Mouse (Mus musculus) forebrain, embryonic 16.5 days (tissue): ENCODE measurements at regions not wholly inside any gene's neighbourhood (a gene's known extent, or its start where the extent isn't known, plus 50 kb on each side); places are given as distances from the start of the nearest gene placed in this dataset.

Source experiments
- ATAC-seq: fragments of 200-750 bp; cut with Nextera tagmentation; 2 replicates; pipeline ENCODE4 v1.8.0; 2017; ENCODE audit warnings: mild to moderate bottlenecking, moderate library complexity
- H3K27ac ChIP-seq: fragments of 300-500 bp; sonication (generic); 2 replicates; pipeline ENCODE4 v1.5.1; 2014; ENCODE audit warnings: low read length, control low read depth
- H3K27me3 ChIP-seq: fragments of 300-500 bp; sonication (generic); replicated peaks from 2 replicates; pipeline ENCODE4 v1.6.1; 2014; ENCODE audit warnings: low read length; ENCODE audit not compliant: control insufficient read depth, insufficient read depth
- H3K36me3 ChIP-seq: fragments of 300-500 bp; sonication (generic); 2 replicates; pipeline ENCODE4 v1.6.1; 2014; ENCODE audit not compliant: control insufficient read depth, insufficient read depth
- H3K4me1 ChIP-seq: fragments of 300-500 bp; sonication (generic); replicated peaks from 2 replicates; pipeline ENCODE4 v1.6.1; 2014; ENCODE audit warnings: low read length; ENCODE audit not compliant: control insufficient read depth, insufficient read depth
- H3K4me2 ChIP-seq: fragments of 300-500 bp; sonication (generic); 2 replicates; pipeline ENCODE4 v1.6.1; 2014; ENCODE audit warnings: mild to moderate bottlenecking, low read length, control low read depth
- H3K4me3 ChIP-seq: fragments of 300-500 bp; sonication (generic); replicated peaks from 2 replicates; pipeline ENCODE4 v1.5.1; 2014; ENCODE audit warnings: mild to moderate bottlenecking, low read length, control low read depth
- H3K9ac ChIP-seq: fragments of 300-500 bp; sonication (generic); replicated peaks from 2 replicates; pipeline ENCODE4 v1.6.1; 2014; ENCODE audit warnings: low read depth, low read length, control low read depth
- H3K9me3 ChIP-seq: fragments of 300-500 bp; sonication (generic); 2 replicates; pipeline ENCODE4 v1.6.1; 2016; ENCODE audit warnings: low read length; ENCODE audit not compliant: control insufficient read depth
- WGBS: fragments of 180-500 bp; shearing (Covaris S2); extraction: QIAGEN DNeasy Blood & Tissue Kit; methylation state at CpG from one replicate; pipeline ENCODE4 v1.1.7; 2014; 5-methylcytosine and 5-hydroxymethylcytosine counted together

GRCm38 (mm10) chr6:59488386-59488785 is 62.3 kb upstream of the Gprin3 start:
- no peak overlapping the region for H3K4me3 ChIP-seq
- H3K27ac ChIP-seq, result 0 out of 2 replicates have a peak overlapping the region, but pooled peaks have one; percentile 28
- 72% methylated on average over 1 of the region's 1 CpGs for WGBS
- no peak overlapping the region for H3K4me2 ChIP-seq
- no peaks in the 10 kb centered on the region for H3K36me3 ChIP-seq
- H3K27me3 ChIP-seq, result no peaks in the 10 kb centered on the region
- ATAC-seq, result no peak
- peaks cover 3% of the 10 kb centered on the region; the same call in 1 of the 2 replicates for H3K4me1 ChIP-seq
- no peak overlapping the region for H3K9ac ChIP-seq
- no peaks in the 10 kb centered on the region for H3K9me3 ChIP-seq

- H3K4me3 ChIP-seq, result no peak overlapping the region
- ATAC-seq, result no peak
- peaks cover 3% of the 10 kb centered on the region; the same call in 1 of the 2 replicates for H3K4me1 ChIP-seq
- H3K9me3 ChIP-seq, result no peaks in the 10 kb centered on the region
- no peak overlapping the region for H3K4me2 ChIP-seq
- H3K9ac ChIP-seq, result no peak overlapping the region
- no peaks in the 10 kb centered on the region for H3K36me3 ChIP-seq
- H3K27me3 ChIP-seq, result no peaks in the 10 kb centered on the region
- no peak overlapping the region for H3K27ac ChIP-seq
- 91% methylated on average over 3 of the region's 3 CpGs for WGBS
Measured at GRCm38 (mm10) chr6:59484004-59484403, 57.9 kb upstream of the Gprin3 start.

- WGBS, result 11% methylated on average over 3 of the region's 3 CpGs
- H3K27me3 ChIP-seq, result no peaks in the 10 kb centered on the region
Measured at GRCm38 (mm10) chr6:59483587-59483986, 57.5 kb upstream of the Gprin3 start.

More at GRCm38 (mm10) chr6:59483587-59483986, 57.5 kb upstream of the Gprin3 start:
- H3K4me3 ChIP-seq, result no peak overlapping the region
- peak; percentile 69 for ATAC-seq
- no peaks in the 10 kb centered on the region for H3K9me3 ChIP-seq
- H3K4me2 ChIP-seq, result no peak overlapping the region
- peaks cover 3% of the 10 kb centered on the region; the same call in 1 of the 2 replicates for H3K4me1 ChIP-seq
- H3K36me3 ChIP-seq, result no peaks in the 10 kb centered on the region
- H3K27ac ChIP-seq, result no peak overlapping the region
- H3K9ac ChIP-seq, result no peak overlapping the region
